Mouse (Mus musculus): Measurements from ENCODE around the gene Polr2e. TPM values are rescaled to one million over a fixed set of nuclear protein-coding genes. Genes with fewer than 3 reads are reported as not detected.

Polr2e gene
- polyA plus RNA-seq, 1 experiment from 2014 or later = 265 TPM

- H3K4me1 ChIP-seq = peaks cover 21% of the 10 kb centered on the region
- H3K4me2 ChIP-seq = 0 out of 2 replicates have a peak overlapping the region, but pooled peaks have one; percentile 82
- H3K27me3 ChIP-seq = peaks cover 18% of the 10 kb centered on the region
- H3K36me3 ChIP-seq = peaks cover 47% of the 10 kb centered on the region
- 82% methylated on average over 1 of the region's 1 CpGs for WGBS
- peaks cover 7% of the 10 kb centered on the region; the same call in 1 of the 2 replicates for H3K9me3 ChIP-seq
- 0 out of 2 replicates have a peak overlapping the region, but pooled peaks have one; percentile 5 for H3K27ac ChIP-seq
- H3K9ac ChIP-seq = no peak overlapping the region
- peak overlapping the region; percentile 51; the same call in 1 of the 2 replicates for H3K4me3 ChIP-seq
- ATAC-seq (ENCODE audit: insufficient number of reproducible peaks, insufficient read depth, low FRiP score, low TSS enrichment, low read depth) = no peak
These were observed 44.0 kb downstream of the Polr2e start for GRCm38 (mm10) chr10:79995636-79996035.

GRCm38 (mm10) chr10:79994397-79995115, 45.0 kb downstream of the Polr2e start:
- Histone ChIP-seq H3K27ac (peak overlapping the region; percentile 12; the same call in 1 of the 2 replicates), H3K4me1 (peaks cover 28% of the 10 kb centered on the region), H3K9ac (no peak overlapping the region), H3K27me3 (peaks cover 18% of the 10 kb centered on the region), H3K4me3 (no peak overlapping the region), H3K4me2 (no peak overlapping the region), H3K36me3 (peaks cover 47% of the 10 kb centered on the region), H3K9me3 (peaks cover 7% of the 10 kb centered on the region; the same call in 1 of the 2 replicates)
- 86% methylated on average over 16 of the region's 16 CpGs for WGBS
- ATAC-seq (ENCODE audit: insufficient number of reproducible peaks, insufficient read depth, low FRiP score, low TSS enrichment, low read depth) = no peak

GRCm38 (mm10) chr10:79991548-79991947, 48.0 kb downstream of the Polr2e start:
- Histone ChIP-seq H3K27me3 (no peaks in the 10 kb centered on the region), H3K4me1 (peaks cover 33% of the 10 kb centered on the region), H3K9ac (no peak overlapping the region), H3K4me3 (no peak overlapping the region), H3K27ac (no peak overlapping the region), H3K9me3 (peaks cover 7% of the 10 kb centered on the region; the same call in 1 of the 2 replicates), H3K36me3 (peaks cover 47% of the 10 kb centered on the region), H3K4me2 (no peak overlapping the region)
- WGBS = 89% methylated on average over 6 of the region's 6 CpGs
- ATAC-seq (ENCODE audit: insufficient number of reproducible peaks, insufficient read depth, low FRiP score, low TSS enrichment, low read depth) = no peak

- Histone ChIP-seq H3K9ac (no peak overlapping the region), H3K4me1 (peaks cover 38% of the 10 kb centered on the region), H3K9me3 (peaks cover 7% of the 10 kb centered on the region; the same call in 1 of the 2 replicates), H3K27ac (no peak overlapping the region), H3K27me3 (no peaks in the 10 kb centered on the region), H3K4me2 (peak overlapping the region; percentile 93), H3K4me3 (peak overlapping the region; percentile 9), H3K36me3 (peaks cover 47% of the 10 kb centered on the region)
- 67% methylated on average over 12 of the region's 12 CpGs for WGBS
- ATAC-seq (ENCODE audit: insufficient number of reproducible peaks, insufficient read depth, low FRiP score, low TSS enrichment, low read depth) = no peak
These were observed 48.5 kb downstream of the Polr2e start for GRCm38 (mm10) chr10:79991099-79991498.

- peak overlapping the region; percentile 93 for H3K4me2 ChIP-seq
These were observed 49.7 kb downstream of the Polr2e start for GRCm38 (mm10) chr10:79989870-79990269.

GRCm38 (mm10) chr10:79989272-79989786, 50.3 kb downstream of the Polr2e start:
- Histone ChIP-seq H3K9ac (peak overlapping the region; percentile 92), H3K4me3 (peak overlapping the region; percentile 78), H3K4me1 (peaks cover 43% of the 10 kb centered on the region), H3K36me3 (peaks cover 37% of the 10 kb centered on the region), H3K9me3 (peaks cover 7% of the 10 kb centered on the region; the same call in 1 of the 2 replicates), H3K4me2 (peak overlapping the region; percentile 93), H3K27ac (peak overlapping the region; percentile 98), H3K27me3 (no peaks in the 10 kb centered on the region)
- 22% methylated on average over 8 of the region's 8 CpGs for WGBS
- no peak for ATAC-seq (ENCODE audit: insufficient number of reproducible peaks, insufficient read depth, low FRiP score, low TSS enrichment, low read depth)

More at GRCm38 (mm10) chr10:79989870-79990269, 49.7 kb downstream of the Polr2e start:
- peak overlapping the region; percentile 78 for H3K4me3 ChIP-seq
- no peaks in the 10 kb centered on the region for H3K27me3 ChIP-seq
- peak overlapping the region; percentile 92 for H3K9ac ChIP-seq
- H3K4me1 ChIP-seq = peaks cover 43% of the 10 kb centered on the region
- peaks cover 7% of the 10 kb centered on the region; the same call in 1 of the 2 replicates for H3K9me3 ChIP-seq
- ATAC-seq (ENCODE audit: insufficient number of reproducible peaks, insufficient read depth, low FRiP score, low TSS enrichment, low read depth) = no peak
- H3K27ac ChIP-seq = peak overlapping the region; percentile 98
- H3K36me3 ChIP-seq = peaks cover 42% of the 10 kb centered on the region
- 3% methylated on average over 15 of the region's 15 CpGs for whole genome bisulfite sequencing

GRCm38 (mm10) chr10:79988506-79989271, 50.9 kb downstream of the Polr2e start, which contains the start of gene Cnn2:
TSS of gene Cnn2 (plus strand) at chr10:79988584.
- Histone ChIP-seq H3K9ac (peak within 1 kb of the TSS; percentile 92), H3K4me2 (peak within 1 kb of the TSS; percentile 93), H3K9me3 (peaks cover 7% of the 10 kb centered on the region; the same call in 1 of the 2 replicates), H3K27ac (peak within 1 kb of the TSS; percentile 98), H3K36me3 (peaks cover 31% of the 10 kb centered on the region), H3K4me3 (peak within 1 kb of the TSS; percentile 78), H3K27me3 (no peaks in the 10 kb centered on the region), H3K4me1 (peaks cover 43% of the 10 kb centered on the region)
- peak; percentile 16; the same call in 1 of the 2 replicates for ATAC-seq (ENCODE audit: insufficient number of reproducible peaks, insufficient read depth, low FRiP score, low TSS enrichment, low read depth)
- under 1% methylated on average over 57 of the region's 59 CpGs for WGBS

- Histone ChIP-seq H3K27ac (peak overlapping the region; percentile 98), H3K4me2 (peak overlapping the region; percentile 93), H3K4me1 (peaks cover 50% of the 10 kb centered on the region), H3K27me3 (no peaks in the 10 kb centered on the region), H3K9ac (peak overlapping the region; percentile 92), H3K36me3 (peaks cover 23% of the 10 kb centered on the region), H3K9me3 (peaks cover 7% of the 10 kb centered on the region; the same call in 1 of the 2 replicates), H3K4me3 (peak overlapping the region; percentile 78)
- 6% methylated on average over 27 of the region's 27 CpGs for WGBS
- ATAC-seq (ENCODE audit: insufficient number of reproducible peaks, insufficient read depth, low FRiP score, low TSS enrichment, low read depth) = no peak
These were observed 51.7 kb downstream of the Polr2e start for GRCm38 (mm10) chr10:79987771-79988505.

GRCm38 (mm10) chr10:79986963-79987362, 52.6 kb downstream of the Polr2e start:
- peak overlapping the region; percentile 78 for H3K4me3 ChIP-seq
- WGBS = 2% methylated on average over 11 of the region's 11 CpGs
- H3K36me3 ChIP-seq = peaks cover 13% of the 10 kb centered on the region
- ATAC-seq (ENCODE audit: insufficient number of reproducible peaks, insufficient read depth, low FRiP score, low TSS enrichment, low read depth) = no peak
- H3K9me3 ChIP-seq = peaks cover 7% of the 10 kb centered on the region; the same call in 1 of the 2 replicates
- no peaks in the 10 kb centered on the region for H3K27me3 ChIP-seq
- peak overlapping the region; percentile 92 for H3K9ac ChIP-seq
- peak overlapping the region; percentile 93 for H3K4me2 ChIP-seq
- peak overlapping the region; percentile 98 for H3K27ac ChIP-seq
- H3K4me1 ChIP-seq = peaks cover 58% of the 10 kb centered on the region

- peak overlapping the region; percentile 98 for H3K27ac ChIP-seq
- no peak for ATAC-seq (ENCODE audit: insufficient number of reproducible peaks, insufficient read depth, low FRiP score, low TSS enrichment, low read depth)
These were observed 53.2 kb downstream of the Polr2e start for GRCm38 (mm10) chr10:79986232-79986878.

More at GRCm38 (mm10) chr10:79986232-79986878, 53.2 kb downstream of the Polr2e start:
- H3K36me3 ChIP-seq = peaks cover 11% of the 10 kb centered on the region
- peak overlapping the region; percentile 84 for H3K9ac ChIP-seq
- H3K9me3 ChIP-seq = peaks cover 3% of the 10 kb centered on the region; the same call in 1 of the 2 replicates
- H3K4me1 ChIP-seq = peaks cover 63% of the 10 kb centered on the region
- WGBS = 28% methylated on average over 6 of the region's 6 CpGs
- peak overlapping the region; percentile 78 for H3K4me3 ChIP-seq
- no peaks in the 10 kb centered on the region for H3K27me3 ChIP-seq
- peak overlapping the region; percentile 93 for H3K4me2 ChIP-seq

Data from embryonic facial prominence, embryonic 13.5 days (tissue).